Mouse (Mus musculus) left cerebral cortex, postnatal 4 days (tissue): Measurements from ENCODE around the gene Glis2. TPM values are rescaled to one million over a fixed set of nuclear protein-coding genes. Genes with fewer than 3 reads are reported as not detected.
A peak's percentile ranks its signal among the peaks of the same experiment; 100 is the strongest.

Experiments used
- DNase-seq: peaks from one replicate; pipeline ENCODE4 v3.0.0-alpha.2; 2022
- intact Hi-C: fragments of 180-260 bp; cut with DNase I; formaldehyde crosslinking; loops from one replicate; pipeline ENCODE4 v1.15.1; 2025
- total RNA-seq, 2 experiments: library from RNA; stranded (reverse); gene quantifications; 2 replicates each; pipeline ENCODE4 v1.2.3; 2021

The Glis2 gene
- total RNA-seq, 2 experiments from 2014 or later = 29.0 to 32.8 TPM

DNA sequence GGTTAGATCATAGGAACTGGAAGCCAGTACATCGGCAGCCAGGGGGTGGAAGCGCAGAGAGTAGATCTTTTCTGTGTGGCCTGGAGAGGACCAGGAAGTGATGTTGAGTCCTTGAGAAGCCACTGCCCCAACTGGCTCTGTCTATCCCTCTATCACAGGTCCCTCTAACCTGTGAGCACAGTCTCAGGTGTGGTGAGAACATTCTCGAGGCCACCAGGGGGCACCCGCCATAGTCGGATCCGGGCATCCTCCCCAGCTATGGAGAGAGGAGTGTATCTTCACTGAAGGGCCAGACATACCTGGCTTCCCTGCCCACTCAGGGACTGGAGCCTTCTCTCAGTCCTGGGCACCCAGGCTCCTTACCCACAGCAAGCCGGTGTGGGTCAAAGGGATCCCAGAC, 37.5 kb downstream of the Glis2 start:
- intact Hi-C loops = loop anchor here (5.0 kb wide), 1 partner anchor 35 kb away; no protein-coding TSS in a partner anchor
- DNase-seq = peak; percentile 36

- DNase-seq = no peak
- intact Hi-C loops = loop anchor here (5.0 kb wide), 1 partner anchor 34 kb away; no protein-coding TSS in a partner anchor
These were observed 39.1 kb downstream of the Glis2 start for GRCm38 (mm10) chr16:4633661-4634060.

GRCm38 (mm10) chr16:4634681-4635080, 40.2 kb downstream of the Glis2 start:
- intact Hi-C loops = loop anchor here (5.0 kb wide), 1 partner anchor 33 kb away; no protein-coding TSS in a partner anchor
- DNase-seq = no peak

- no peak for DNase-seq
- intact Hi-C loops = no loop called here
These were observed 41.2 kb downstream of the Glis2 start for GRCm38 (mm10) chr16:4635760-4636159.

DNA sequence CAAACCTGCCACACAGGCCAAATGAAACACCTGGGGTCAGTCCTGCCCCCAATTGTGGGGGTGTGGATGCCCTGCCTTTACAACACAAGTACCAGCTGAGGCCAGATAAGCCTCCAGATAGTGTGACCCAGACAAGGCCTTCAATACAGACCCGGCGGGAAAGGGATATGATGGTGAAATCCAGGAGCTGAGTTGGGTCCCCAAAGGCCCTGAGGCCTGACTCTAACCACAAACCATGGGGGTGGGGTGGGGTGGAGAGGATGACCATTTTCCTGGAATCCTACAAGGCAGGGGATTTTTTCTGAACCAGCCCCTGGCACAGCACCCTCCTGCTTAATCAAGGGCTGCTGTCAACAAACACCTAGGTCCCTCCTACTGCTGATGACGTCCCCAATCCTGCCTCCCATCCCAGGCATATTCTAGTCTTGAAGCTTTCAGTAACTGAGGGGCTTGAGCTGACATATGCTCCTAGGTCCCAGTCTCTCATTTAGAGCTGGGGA, 44.4 kb downstream of the Glis2 start:
- intact Hi-C loops = no loop called here
- DNase-seq = no peak

DNA sequence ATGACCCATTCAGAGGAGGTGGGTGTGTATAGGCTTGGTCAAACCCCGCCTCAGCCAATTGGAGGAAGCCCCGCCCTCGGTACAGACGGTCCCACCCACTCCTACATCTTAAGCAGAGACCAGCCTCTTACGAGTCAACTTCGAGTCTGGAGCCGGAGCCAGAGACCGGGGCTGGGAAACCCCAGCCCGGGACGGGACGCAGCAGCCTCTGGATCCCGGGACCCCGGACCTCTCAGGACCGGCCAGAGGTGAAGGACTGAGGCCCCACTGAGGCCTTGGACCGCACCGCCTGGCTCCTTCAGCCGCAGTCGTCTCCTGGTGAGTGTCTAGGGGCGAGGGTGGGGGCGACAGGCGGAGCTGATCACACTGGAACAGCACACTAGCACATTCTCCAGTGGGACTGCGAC, 45.3 kb downstream of the Glis2 start, which contains the start of the genes Vasn and Dnaja3:
TSS of gene Vasn (plus strand) at position 111 of the 407 bp plus-strand sequence.
TSS of gene Dnaja3 (plus strand) at position 159 of the 407 bp plus-strand sequence.
- peak; percentile 66 for DNase-seq
- intact Hi-C loops = no loop called here

GRCm38 (mm10) chr16:4640267-4641005, 45.9 kb downstream of the Glis2 start:
- intact Hi-C loops = no loop called here
- no peak for DNase-seq

- intact Hi-C loops = no loop called here
- no peak for DNase-seq
These were observed 46.8 kb downstream of the Glis2 start for GRCm38 (mm10) chr16:4641119-4641838.

DNA sequence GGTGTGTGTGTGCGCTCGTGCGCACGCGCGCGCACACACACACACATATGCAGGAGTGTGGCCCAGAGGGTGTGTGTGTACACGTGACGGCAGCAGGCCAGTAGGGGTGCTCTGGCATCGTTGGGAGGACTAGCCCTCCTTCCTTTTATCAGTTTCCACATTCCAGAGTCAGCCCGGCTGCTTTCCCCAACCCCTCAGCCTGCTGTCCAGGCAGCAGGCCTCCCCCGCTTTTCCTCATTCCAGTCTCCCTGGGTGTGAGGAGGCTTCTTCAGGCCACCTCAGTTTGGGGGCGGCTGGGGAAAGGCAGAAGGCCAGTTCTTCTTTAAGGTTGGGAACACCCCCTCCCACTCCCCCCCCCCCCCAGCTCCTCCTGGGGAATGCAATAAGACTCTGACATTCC, 47.7 kb downstream of the Glis2 start:
- intact Hi-C loops = no loop called here
- no peak for DNase-seq

GRCm38 (mm10) chr16:4642937-4643336, 48.4 kb downstream of the Glis2 start:
- intact Hi-C loops = no loop called here
- no peak for DNase-seq

DNA sequence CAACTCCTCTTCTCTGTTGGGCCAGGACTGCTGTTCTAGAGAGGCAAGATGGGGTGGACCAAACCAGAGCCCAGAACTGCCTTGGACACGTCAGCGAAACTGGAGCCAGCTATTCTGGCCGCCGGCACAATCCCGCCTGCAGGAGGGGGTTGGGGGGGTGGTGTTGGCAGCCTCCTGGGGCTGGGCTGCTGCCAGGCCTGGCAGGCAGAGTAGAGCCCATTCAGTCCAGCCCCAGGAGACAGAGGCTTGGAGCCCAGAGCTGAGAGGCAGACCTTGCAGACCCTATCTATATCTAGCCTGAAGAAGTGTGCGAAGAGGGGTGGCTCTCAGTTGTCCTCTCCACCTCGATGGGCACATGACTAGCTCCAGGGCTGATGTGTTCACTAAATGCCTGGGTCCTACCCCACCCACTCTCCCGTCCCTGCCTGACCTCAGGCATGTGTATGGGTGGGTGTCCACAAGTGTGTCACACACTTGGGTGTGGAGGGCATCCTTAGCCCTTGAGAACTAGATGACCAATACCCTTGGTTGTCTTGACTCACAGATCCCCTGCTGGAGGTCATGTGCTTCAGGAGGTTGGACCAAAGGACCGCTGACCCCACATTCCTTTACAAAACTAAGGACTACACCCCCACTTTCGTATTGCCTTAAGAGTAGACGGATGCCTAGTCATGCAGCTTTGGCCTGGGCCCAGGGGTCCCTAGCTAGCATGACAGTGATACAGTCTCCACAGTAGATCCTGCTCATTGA, 49.3 kb downstream of the Glis2 start:
- DNase-seq = peak; percentile 89
- intact Hi-C loops = no loop called here

- DNase-seq = no peak
- intact Hi-C loops = no loop called here
These were observed 51.4 kb downstream of the Glis2 start for GRCm38 (mm10) chr16:4645867-4646266.

DNA sequence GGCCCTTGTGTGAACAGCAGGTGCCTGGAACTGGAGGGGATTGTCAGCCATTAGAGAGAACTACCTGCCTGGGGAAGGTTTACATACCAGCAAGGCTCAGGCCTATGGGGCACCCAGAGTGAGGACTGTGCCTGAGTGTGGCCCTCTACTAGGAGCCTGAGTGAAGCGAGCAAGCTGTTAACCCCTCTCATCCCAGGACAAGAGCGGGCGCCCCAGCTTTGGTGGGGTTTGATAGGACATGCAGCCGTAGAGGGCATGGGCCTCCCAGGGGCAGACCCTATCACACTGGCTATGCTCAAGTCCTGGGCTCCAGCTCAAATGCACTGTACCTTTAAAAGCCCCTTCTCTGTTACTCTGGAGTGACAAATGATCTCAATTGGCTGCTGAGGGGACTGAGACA, 52.3 kb downstream of the Glis2 start:
- intact Hi-C loops = no loop called here

DNA sequence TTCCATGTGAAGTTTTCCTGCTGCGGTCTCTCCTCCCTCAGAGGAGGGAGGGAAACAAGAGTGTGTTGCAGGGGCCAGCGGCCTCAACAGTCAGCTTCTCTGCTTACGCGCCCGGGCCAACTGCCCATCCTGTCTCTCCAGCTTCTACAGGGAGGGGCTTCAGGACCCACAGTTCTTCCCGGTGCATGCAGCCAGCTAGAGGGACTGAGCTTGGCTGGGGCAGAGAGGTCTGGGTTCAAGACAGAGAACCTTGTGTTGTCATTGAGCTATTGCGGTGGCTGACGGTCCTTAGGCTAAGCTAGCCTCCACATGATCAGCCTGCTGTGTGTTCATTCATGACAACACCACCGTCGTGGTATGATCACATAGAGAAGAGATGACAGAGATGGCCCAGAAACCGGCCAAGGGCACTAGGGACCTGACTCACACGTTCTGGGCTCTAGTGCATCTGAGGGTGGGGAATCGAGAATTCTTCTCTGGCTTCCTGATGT, 53.2 kb downstream of the Glis2 start:
- peak; percentile 39 for DNase-seq
- intact Hi-C loops = no loop called here

More for the DNA sequence above, 52.3 kb downstream of the Glis2 start:
- no peak for DNase-seq

DNA sequence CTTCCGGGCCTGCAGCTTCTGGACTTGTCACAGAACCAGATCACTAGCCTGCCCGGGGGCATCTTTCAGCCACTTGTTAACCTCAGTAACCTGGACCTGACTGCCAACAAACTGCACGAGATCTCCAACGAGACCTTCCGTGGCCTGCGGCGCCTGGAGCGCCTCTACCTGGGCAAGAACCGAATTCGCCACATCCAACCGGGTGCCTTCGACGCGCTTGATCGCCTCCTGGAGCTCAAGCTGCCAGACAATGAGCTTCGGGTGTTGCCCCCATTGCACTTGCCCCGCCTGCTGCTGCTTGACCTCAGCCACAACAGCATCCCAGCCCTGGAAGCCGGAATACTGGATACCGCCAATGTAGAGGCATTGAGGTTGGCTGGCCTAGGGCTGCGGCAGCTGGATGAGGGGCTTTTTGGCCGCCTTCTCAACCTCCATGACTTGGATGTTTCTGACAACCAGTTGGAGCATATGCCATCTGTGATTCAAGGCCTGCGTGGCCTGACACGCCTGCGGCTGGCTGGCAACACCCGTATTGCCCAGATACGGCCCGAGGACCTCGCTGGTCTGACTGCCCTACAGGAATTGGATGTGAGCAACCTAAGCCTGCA, 54.0 kb downstream of the Glis2 start:
- intact Hi-C loops = no loop called here
- peak; percentile 65 for DNase-seq

- no peak for DNase-seq
- intact Hi-C loops = no loop called here
These were observed 54.7 kb downstream of the Glis2 start for GRCm38 (mm10) chr16:4649211-4649610.

GRCm38 (mm10) chr16:4649692-4650091, 55.2 kb downstream of the Glis2 start:
- intact Hi-C loops = no loop called here
- DNase-seq = no peak

DNA sequence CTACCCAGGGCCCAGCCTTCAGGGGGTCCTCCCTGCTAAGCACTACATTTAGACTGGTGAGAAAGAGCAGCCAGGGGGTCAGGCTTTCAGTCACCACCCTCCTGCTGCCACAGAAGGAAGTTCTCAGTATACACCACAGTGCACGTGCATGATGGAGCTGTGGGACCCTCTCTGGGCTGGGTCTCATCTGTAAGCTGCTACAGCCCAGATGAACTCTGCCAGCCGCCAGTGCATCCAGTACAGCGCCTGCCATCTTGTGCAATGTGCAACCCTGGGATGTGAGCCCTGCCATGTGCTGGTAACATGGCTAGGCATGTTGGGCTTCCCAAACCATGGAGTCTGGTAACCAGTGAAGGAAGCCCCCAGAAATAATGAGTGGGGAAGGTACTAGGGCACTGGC, 55.6 kb downstream of the Glis2 start:
- intact Hi-C loops = no loop called here
- DNase-seq = no peak

GRCm38 (mm10) chr16:4651081-4651480, 56.6 kb downstream of the Glis2 start:
- DNase-seq = no peak
- intact Hi-C loops = no loop called here

GRCm38 (mm10) chr16:4651624-4652023, 57.1 kb downstream of the Glis2 start:
- intact Hi-C loops = no loop called here
- no peak for DNase-seq
